Mouse (Mus musculus): ENCODE data around the gene Hnf4a.

- TF ChIP-seq CTCF (IDR thresholded peaks at IDR 0.05; ENCODE audit: low read depth) = no peak
- no peak for TF ChIP-seq EP300 (IDR thresholded peaks at IDR 0.05; ENCODE audit: low read depth)
Observed at GRCm38 (mm10) chr2:163537443-163537842, 30.8 kb downstream of the Hnf4a start.
